Mouse (Mus musculus) monocyte, adult 5-6 weeks (primary cell): ENCODE results near the gene Scrn3. TPM values are rescaled to one million over a fixed set of nuclear protein-coding genes. Genes with fewer than 3 reads are reported as not detected.

ENCODE experiments used
- ATAC-seq: fragments of 153-309, 156-312 bp; replicated peaks from 2 replicates; pipeline ENCODE4 v1.8.0; 2017; ENCODE audit warnings: mild to moderate bottlenecking; ENCODE audit not compliant: low TSS enrichment, insufficient number of reproducible peaks, severe bottlenecking, poor library complexity, low FRiP score
- total RNA-seq: library from RNA; stranded (forward); fragments of 200-1000, 200-491, 200-594 nt; gene quantifications from 3 replicates; pipeline ENCODE4 v1.2.3, GENCODE M21; 2017

The Scrn3 gene
- total RNA-seq, 1 experiment from 2014 or later = 6.3 TPM

GRCm38 (mm10) chr2:73298841-73299240 lies 13.6 kb upstream of the Scrn3 start:
- ATAC-seq = no peak

GRCm38 (mm10) chr2:73301979-73302378 lies 10.4 kb upstream of the Scrn3 start:
- no peak for ATAC-seq

- ATAC-seq = no peak
Observed at GRCm38 (mm10) chr2:73302722-73303121, 9.7 kb upstream of the Scrn3 start.

GRCm38 (mm10) chr2:73304506-73304905 lies 7.9 kb upstream of the Scrn3 start:
- ATAC-seq = no peak

- ATAC-seq = no peak
Observed at GRCm38 (mm10) chr2:73306006-73306405, 6.4 kb upstream of the Scrn3 start.

GRCm38 (mm10) chr2:73313117-73313501 lies 708 bp downstream of the Scrn3 start:
- no peak for ATAC-seq

GRCm38 (mm10) chr2:73314311-73314710 lies 1.9 kb downstream of the Scrn3 start:
- ATAC-seq = no peak

GRCm38 (mm10) chr2:73317426-73317825 lies 5.0 kb downstream of the Scrn3 start:
- ATAC-seq = no peak

- ATAC-seq = no peak
Observed at GRCm38 (mm10) chr2:73319218-73319617, 6.8 kb downstream of the Scrn3 start.

- no peak for ATAC-seq
Observed at GRCm38 (mm10) chr2:73322991-73323390, 10.6 kb downstream of the Scrn3 start.

GRCm38 (mm10) chr2:73325871-73326270 lies 13.5 kb downstream of the Scrn3 start:
- ATAC-seq = no peak

GRCm38 (mm10) chr2:73335949-73336348 lies 23.5 kb downstream of the Scrn3 start:
- no peak for ATAC-seq

GRCm38 (mm10) chr2:73338415-73338814 lies 26.0 kb downstream of the Scrn3 start:
- no peak for ATAC-seq

GRCm38 (mm10) chr2:73343701-73344100 lies 31.3 kb downstream of the Scrn3 start:
- ATAC-seq = no peak

GRCm38 (mm10) chr2:73345204-73345603 lies 32.8 kb downstream of the Scrn3 start:
- no peak for ATAC-seq

GRCm38 (mm10) chr2:73346345-73347086 lies 34.1 kb downstream of the Scrn3 start:
- no peak for ATAC-seq

- no peak for ATAC-seq
Observed at GRCm38 (mm10) chr2:73347136-73347535, 34.7 kb downstream of the Scrn3 start.

- ATAC-seq = no peak
Observed at GRCm38 (mm10) chr2:73347766-73348165, 35.4 kb downstream of the Scrn3 start.

- ATAC-seq = no peak
Observed at GRCm38 (mm10) chr2:73348221-73348620, 35.8 kb downstream of the Scrn3 start.

GRCm38 (mm10) chr2:73351496-73351895 lies 39.1 kb downstream of the Scrn3 start:
- ATAC-seq = no peak

GRCm38 (mm10) chr2:73351927-73352374 lies 39.5 kb downstream of the Scrn3 start:
- ATAC-seq = no peak
